Mouse (Mus musculus) regulatory T cell (primary cell): Measurements from ENCODE around the gene Pla2g7.

Source experiments
- in situ Hi-C: fragments of 300-600 bp; cut with MboI, MseI; formaldehyde crosslinking; loops from one replicate; pipeline ENCODE4 v1.15.1; 2025; ENCODE audit warnings: high pct_unique_total_duplicates

Gene Pla2g7

GRCm38 (mm10) chr17:43580456-43580855 is 12.6 kb downstream of the Pla2g7 start:
- in situ Hi-C loops: loop anchor here (10.0 kb wide), 1 partner anchor 296 kb away; no protein-coding TSS in a partner anchor

- in situ Hi-C loops: loop anchor here (10.0 kb wide), 1 partner anchor 296 kb away; no protein-coding TSS in a partner anchor
These were observed 13.1 kb downstream of the Pla2g7 start for GRCm38 (mm10) chr17:43581012-43581467.

DNA sequence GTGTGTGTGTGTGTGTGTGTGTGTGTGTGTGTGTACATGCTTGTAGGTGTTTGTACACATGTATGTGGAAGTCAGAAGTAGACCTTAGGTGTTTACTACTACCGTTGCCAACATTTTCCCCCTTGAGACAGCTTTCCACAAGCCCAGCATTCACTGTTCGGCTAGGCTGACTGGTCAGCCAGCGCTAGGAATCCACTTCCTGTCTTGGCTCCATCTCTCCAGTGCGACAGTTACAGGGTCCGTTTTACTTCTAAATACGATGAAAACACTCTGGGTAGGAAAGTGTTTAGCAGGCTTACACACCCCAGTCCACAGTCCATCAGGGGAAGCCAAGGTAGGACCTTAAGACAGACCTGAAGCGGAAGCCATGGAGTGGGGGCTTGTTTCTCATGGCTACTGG is 16.9 kb downstream of the Pla2g7 start:
- in situ Hi-C loops: loop anchor here (10.0 kb wide), 1 partner anchor 300 kb away; no protein-coding TSS in a partner anchor

DNA sequence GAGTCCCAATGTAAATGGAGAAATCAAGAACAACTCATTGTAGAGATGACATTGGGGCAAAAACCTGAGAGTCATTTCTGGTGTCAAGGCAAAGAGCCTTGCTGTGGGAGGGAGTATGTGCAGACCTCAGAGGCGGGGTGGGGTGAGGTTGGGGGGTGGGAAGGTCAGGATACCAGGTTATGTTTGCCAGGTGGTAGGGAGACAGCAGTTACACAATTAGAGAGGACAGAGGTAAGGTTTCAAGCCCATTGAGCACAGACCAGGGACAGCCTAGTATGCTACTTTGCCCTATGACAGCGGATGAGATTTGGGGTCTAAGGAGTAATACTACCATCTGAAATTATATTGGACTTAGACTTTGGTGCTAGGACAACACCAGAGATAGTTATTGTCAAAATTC is 19.4 kb downstream of the Pla2g7 start:
- in situ Hi-C loops: loop anchor here (10.0 kb wide), 1 partner anchor 302 kb away; no protein-coding TSS in a partner anchor

- in situ Hi-C loops: loop anchor here (10.0 kb wide), 1 partner anchor 305 kb away; no protein-coding TSS in a partner anchor
These were observed 21.9 kb downstream of the Pla2g7 start for GRCm38 (mm10) chr17:43589750-43590149.

- in situ Hi-C loops: no loop called here
These were observed 22.6 kb downstream of the Pla2g7 start for GRCm38 (mm10) chr17:43590531-43590930.

- in situ Hi-C loops: no loop called here
These were observed 24.7 kb downstream of the Pla2g7 start for GRCm38 (mm10) chr17:43592296-43593291.

- in situ Hi-C loops: no loop called here
These were observed 29.8 kb downstream of the Pla2g7 start for GRCm38 (mm10) chr17:43597742-43598141.

DNA sequence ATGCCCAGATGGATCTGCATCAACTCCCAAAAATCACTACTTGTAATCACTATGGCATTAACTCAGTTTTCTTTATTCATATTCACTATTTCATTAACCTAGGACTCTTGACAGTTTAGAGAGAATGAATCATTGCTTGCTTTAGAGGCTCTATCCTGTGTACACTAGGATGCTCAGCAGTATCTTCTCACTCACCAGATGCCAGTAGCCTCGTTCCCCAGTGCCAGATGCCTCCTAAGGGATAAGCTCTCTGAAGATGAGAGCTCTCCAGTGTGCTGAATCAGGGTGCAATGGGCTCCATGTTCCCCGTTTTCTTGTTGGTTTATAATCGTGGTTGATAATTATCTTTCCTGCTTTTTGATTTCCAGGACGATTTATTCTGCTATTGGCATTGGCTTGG is 30.8 kb downstream of the Pla2g7 start:
- in situ Hi-C loops: no loop called here

GRCm38 (mm10) chr17:43606704-43607103 is 38.8 kb downstream of the Pla2g7 start:
- in situ Hi-C loops: loop anchor here (5.0 kb wide), 1 partner anchor 84 kb away; no protein-coding TSS in a partner anchor

DNA sequence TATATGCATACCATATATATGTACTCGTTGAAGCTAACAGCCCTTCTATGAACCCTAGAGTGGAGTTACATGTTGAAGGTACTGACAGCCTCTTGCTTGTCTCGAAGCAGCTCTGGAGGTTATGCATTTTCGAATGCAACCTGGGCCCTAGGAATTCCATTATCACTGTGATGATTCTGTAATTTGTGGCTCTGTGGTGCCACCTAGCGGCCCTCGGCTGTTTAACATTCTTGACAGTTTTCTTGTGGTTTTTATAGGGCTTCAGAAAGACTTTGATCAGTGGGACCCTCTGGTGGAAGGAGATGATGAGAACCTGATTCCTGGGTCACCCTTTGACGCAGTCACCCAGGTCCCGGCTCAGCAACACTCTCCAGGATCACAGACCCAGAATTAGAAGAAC is 43.7 kb downstream of the Pla2g7 start:
- in situ Hi-C loops: no loop called here

- in situ Hi-C loops: no loop called here
These were observed 44.3 kb downstream of the Pla2g7 start for GRCm38 (mm10) chr17:43612221-43612620.

DNA sequence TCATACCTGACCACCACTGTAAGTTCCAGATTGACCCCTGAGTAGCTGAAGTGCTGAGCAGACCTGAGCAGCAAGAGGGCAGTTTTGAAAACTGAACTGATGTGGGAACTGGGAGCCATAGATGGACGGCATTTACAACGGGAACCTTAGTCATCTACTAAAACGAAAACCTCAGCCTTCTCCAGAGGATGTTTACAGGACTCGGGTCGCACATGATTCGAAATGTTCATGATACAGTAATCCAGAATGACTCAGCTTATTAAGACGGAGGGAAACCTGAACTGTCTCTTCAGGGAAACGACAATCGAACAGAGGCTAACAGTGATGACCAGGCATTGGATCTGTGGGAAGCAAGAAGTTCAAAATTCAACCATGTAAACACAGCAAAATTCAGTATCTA is 51.3 kb downstream of the Pla2g7 start:
- in situ Hi-C loops: no loop called here

DNA sequence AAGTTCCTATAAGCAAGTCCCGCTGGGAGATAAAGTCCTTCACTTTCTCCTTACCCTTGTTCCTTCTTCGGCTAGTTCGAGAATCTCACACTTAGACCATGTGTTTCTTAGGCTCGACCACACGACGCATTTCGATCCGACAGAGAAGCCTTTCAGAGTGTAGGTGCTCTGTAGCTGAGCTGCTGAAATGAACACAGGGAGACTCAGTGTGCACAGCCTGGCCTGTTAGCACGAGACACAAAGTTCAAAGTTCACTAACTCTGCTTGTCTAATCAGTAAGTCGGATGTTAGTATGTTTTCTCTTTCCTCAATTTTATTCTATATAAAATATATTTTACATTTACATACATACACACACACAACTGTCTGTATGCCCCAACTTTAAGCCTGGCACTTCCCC is 54.2 kb downstream of the Pla2g7 start:
- in situ Hi-C loops: no loop called here

DNA sequence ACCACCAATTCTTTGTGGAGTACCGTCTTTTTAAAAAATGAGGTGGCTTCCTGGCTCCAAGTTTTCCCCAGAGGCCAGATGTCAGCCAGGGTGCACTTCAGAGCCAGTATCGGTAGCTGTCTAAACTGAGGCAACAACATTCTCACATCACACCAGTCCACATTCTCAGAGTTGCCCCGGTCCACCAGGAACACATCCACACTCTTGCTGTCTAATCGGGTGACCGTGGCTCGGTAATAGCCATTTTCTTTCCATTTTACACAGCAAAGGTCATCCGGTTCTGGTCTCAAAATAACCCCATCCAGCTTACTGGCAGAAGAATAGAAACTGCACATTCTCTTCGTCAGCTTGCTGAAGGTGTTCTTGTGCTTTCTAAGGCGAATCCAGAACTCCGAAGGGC is 60.3 kb downstream of the Pla2g7 start:
- in situ Hi-C loops: loop anchor here (5.0 kb wide), 1 partner anchor 361 kb away; no protein-coding TSS in a partner anchor

DNA sequence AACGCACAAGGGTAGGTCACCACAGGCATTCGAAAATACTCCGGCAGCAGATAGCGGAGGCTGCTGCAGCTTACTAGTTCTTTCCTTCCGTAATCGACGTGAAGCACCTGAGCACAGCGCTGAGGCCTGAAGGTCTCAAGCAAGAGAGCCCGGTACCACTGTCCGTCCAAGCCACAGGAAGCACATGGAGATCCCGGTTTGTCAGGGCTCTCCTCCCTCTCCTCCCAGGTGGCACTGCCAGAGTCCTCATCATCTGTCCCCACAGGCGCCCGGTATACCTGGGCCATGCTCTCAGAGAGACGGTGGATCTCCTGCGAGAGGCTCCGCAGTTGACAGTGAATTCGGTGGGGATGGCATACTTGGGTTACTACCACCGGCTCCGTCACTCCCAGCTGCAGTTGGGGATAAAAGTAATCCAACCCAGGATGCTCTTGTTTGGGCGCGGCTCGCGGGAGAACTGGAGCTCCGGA is 61.2 kb downstream of the Pla2g7 start:
- in situ Hi-C loops: loop anchor here (5.0 kb wide), 1 partner anchor 362 kb away; no protein-coding TSS in a partner anchor

- in situ Hi-C loops: loop anchor here (5.0 kb wide), 1 partner anchor 362 kb away; no protein-coding TSS in a partner anchor
These were observed 61.9 kb downstream of the Pla2g7 start, which contains the start of gene Tdrd6 for GRCm38 (mm10) chr17:43629496-43630426. Gene Tdrd6, minus strand, starts transcription at chr17:43630299.

DNA sequence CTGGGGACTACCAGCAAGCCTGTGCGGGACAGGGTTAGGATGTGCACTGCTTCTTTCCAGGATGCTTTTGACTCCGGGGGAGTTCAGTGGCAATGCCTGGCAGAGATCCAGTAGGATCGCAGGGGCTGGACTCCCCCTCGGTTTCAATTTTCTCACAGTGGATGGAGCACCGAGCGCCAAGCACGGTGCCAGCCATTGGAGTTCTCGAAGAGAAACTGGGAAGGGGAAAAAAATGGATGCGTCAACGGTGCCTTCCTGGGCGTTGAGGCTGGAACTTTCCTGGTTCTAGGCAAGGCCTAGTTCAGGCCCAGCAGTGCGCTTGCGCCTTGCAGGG is 62.5 kb downstream of the Pla2g7 start:
- in situ Hi-C loops: no loop called here

GRCm38 (mm10) chr17:43637146-43637545 is 69.2 kb downstream of the Pla2g7 start:
- in situ Hi-C loops: no loop called here

- in situ Hi-C loops: no loop called here
These were observed 72.9 kb downstream of the Pla2g7 start for GRCm38 (mm10) chr17:43640825-43641224.

DNA sequence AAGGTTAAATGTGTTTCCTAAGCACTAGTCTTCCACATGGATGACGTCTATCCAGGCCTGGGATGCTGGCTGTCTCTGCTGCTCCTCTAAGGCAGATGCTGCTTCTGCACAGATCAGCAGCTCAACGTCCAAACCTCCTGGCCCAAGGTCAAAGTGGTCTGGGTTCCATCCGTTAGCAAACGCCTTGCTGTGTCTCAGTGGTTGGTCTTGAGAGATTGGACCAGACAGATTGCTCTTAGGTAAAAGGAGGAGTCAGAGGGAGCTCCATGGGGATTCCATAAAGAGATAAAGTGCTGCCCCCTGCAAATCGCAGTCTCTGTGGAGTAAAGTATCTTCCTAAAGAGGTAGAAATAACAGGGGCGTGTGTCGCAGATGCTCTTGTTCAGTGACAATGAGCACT is 75.3 kb downstream of the Pla2g7 start:
- in situ Hi-C loops: no loop called here
